Mouse (Mus musculus) testis, adult 10 weeks (tissue): Measurements from ENCODE around the gene Ak8. TPM values are rescaled to one million over a fixed set of nuclear protein-coding genes. Genes with fewer than 3 reads are reported as not detected.

Experiments used
- polyA plus RNA-seq: library from polyadenylated mRNA; stranded (reverse); fragments of 350-450 nt; fragmentation: Illumina TruSeq; extraction: RNeasy Lipid Tissue Mini Kit (QIAGEN cat#74804); gene quantifications from one replicate; pipeline ENCODE4 v1.2.3, GENCODE M21; 2014; ENCODE audit warnings: low read depth, low replicate concordance

The Ak8 gene
- 60.9 TPM for polyA plus RNA-seq

GRCm38 (mm10) chr2:28699361-28700335 is at the start of gene Ak8, which contains the start of gene Spaca9:
Gene Ak8 (plus strand): TSS chr2:28700164.
Gene Spaca9 (minus strand): TSS chr2:28699727.

GRCm38 (mm10) chr2:28840222-28840951 is 140.4 kb downstream of the Ak8 start, which contains the start of the genes Gtf3c4 and Ddx31:
Gene Gtf3c4 (minus strand): TSS chr2:28840360.
Gene Ddx31 (plus strand): TSS chr2:28840406.

Other genes with a start within 250 kb of the Ak8 start
- gene 1700007K13Rik, start 233.8 kb upstream of the Ak8 start, polyA plus RNA-seq, result 91.9 TPM
- gene Mrps2, start 232.1 kb upstream of the Ak8 start, polyA plus RNA-seq, result 25.5 TPM
- gene Gbgt1, start 203.3 kb upstream of the Ak8 start, polyA plus RNA-seq, result not detected
- not detected for gene Gm10134, start 194.1 kb upstream of the Ak8 start, polyA plus RNA-seq
- 60.8 TPM for gene Ralgds, start 187.0 kb upstream of the Ak8 start, polyA plus RNA-seq
- not detected for gene Cel, start 136.8 kb upstream of the Ak8 start, polyA plus RNA-seq
- gene Gtf3c5, start 116.4 kb upstream of the Ak8 start, polyA plus RNA-seq, result 3.6 TPM
- gene Gfi1b, start 78.2 kb upstream of the Ak8 start, polyA plus RNA-seq, result not detected
- gene Tsc1, start 58.9 kb upstream of the Ak8 start, polyA plus RNA-seq, result 10.6 TPM
- gene Spaca9, start 437 bp upstream of the Ak8 start, polyA plus RNA-seq, result 23.7 TPM
- 17.5 TPM for gene Gtf3c4, start 140.2 kb downstream of the Ak8 start, polyA plus RNA-seq
- 7.6 TPM for gene Ddx31, start 140.2 kb downstream of the Ak8 start, polyA plus RNA-seq
- gene Barhl1, start 216.5 kb downstream of the Ak8 start, polyA plus RNA-seq, result not detected